12 mouse cellular contexts compared by ENCODE assay signal in the genomic region with DNA sequence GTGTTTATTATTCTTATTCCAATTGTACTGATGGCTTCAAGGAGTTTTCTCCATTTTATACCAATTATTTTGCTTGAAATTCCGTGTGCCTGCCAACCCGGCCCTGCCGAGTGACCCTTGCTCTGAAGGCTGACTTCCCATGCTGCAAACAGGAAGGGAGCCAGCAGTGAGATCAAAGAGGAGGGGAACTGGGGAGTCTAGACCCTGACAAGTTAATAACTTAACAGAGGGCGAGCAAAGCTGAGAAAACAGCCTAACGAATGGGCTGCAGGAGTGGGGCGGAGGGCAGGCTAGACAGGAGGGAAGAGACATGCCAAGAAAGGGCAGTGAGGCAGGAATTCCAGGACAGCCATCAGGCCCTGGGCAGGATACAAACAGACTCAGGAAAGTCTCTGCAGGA. TPM values are rescaled to one million over a fixed set of nuclear protein-coding genes. Genes with fewer than 3 reads are reported as not detected.
A peak's percentile ranks its signal among the peaks of the same experiment; 100 is the strongest.
DNase-seq lines count a peak whose midpoint lies in the region; ATAC-seq lines count a peak whose summit lies in the region.
"Had no signal": no experiment of that assay in that cellular context is flagged by ENCODE, and none has a peak within 500 bp of the region (broad histone marks: within the 10 kb centered on the region; RNA-seq: fewer than 3 reads in every experiment).

No protein-coding gene starts in this region.

- peaks cover 11% of the 10 kb centered on the region for H3K4me1 ChIP-seq in neural tube, embryonic 15.5 days
- H3K4me1 ChIP-seq in limb, embryonic 10.5 days: peaks cover 55% of the 10 kb centered on the region

- no peaks in the 10 kb centered on the region for H3K9me3 ChIP-seq in neural tube, embryonic 15.5 days (replicated peaks)
- H3K9me3 ChIP-seq in limb, embryonic 10.5 days (replicated peaks): no peaks in the 10 kb centered on the region
- H3K9me3 ChIP-seq: neural tube, embryonic 13.5 days had no signal

- ATAC-seq in neural tube, embryonic 15.5 days (ENCODE audit: low FRiP score): no peak
- ATAC-seq: Patski had no signal

- 48% methylated on average over 6 of the region's 6 CpGs for WGBS in neural tube, embryonic 15.5 days
- WGBS in limb, embryonic 10.5 days: 9% methylated on average over 6 of the region's 6 CpGs

- H3K4me3 ChIP-seq in neural tube, embryonic 15.5 days (replicated peaks): no peak overlapping the region
- H3K4me3 ChIP-seq in limb, embryonic 10.5 days: no peak overlapping the region
- H3K4me3 ChIP-seq: erythroblast, embryonic 14.5 days; neural tube, embryonic 13.5 days had no signal

- no peaks in the 10 kb centered on the region for H3K27me3 ChIP-seq in neural tube, embryonic 15.5 days (replicated peaks)
- H3K27me3 ChIP-seq in limb, embryonic 10.5 days (ENCODE audit: low read depth, poor library complexity, severe bottlenecking): no peaks in the 10 kb centered on the region
- H3K27me3 ChIP-seq: neural tube, embryonic 13.5 days; Patski had no signal

- DNase-seq in embryo, embryonic 10 days (ENCODE audit: low spot score): peak; percentile 78
- DNase-seq in embryo, embryonic 9.5 days (ENCODE audit: extremely low spot score): no peak
- peak; percentile 48 for DNase-seq in neural tube, embryonic 10.5 days (ENCODE audit: extremely low spot score, low spot score)
- peak; percentile 38 for DNase-seq in limb, embryonic 10.5 days (ENCODE audit: low spot score)
- no peak for DNase-seq in right cerebral cortex, adult 18-20 months
- DNase-seq in cerebellum, adult 8-10 months: no peak
- no peak for DNase-seq in retina, embryonic 14.5 days (ENCODE audit: low spot score)
- DNase-seq: heart, adult 11 months had no signal

- H3K4me2 ChIP-seq in neural tube, embryonic 15.5 days: no peak overlapping the region
- H3K4me2 ChIP-seq: neural tube, embryonic 13.5 days had no signal

- H3K9ac ChIP-seq in neural tube, embryonic 15.5 days (replicated peaks): no peak overlapping the region
- H3K9ac ChIP-seq: neural tube, embryonic 13.5 days had no signal

- peaks cover 4% of the 10 kb centered on the region; the same call in 1 of the 2 replicates for H3K36me3 ChIP-seq in neural tube, embryonic 15.5 days
- no peaks in the 10 kb centered on the region for H3K36me3 ChIP-seq in limb, embryonic 10.5 days
- H3K36me3 ChIP-seq: neural tube, embryonic 13.5 days had no signal

- no peak overlapping the region for H3K27ac ChIP-seq in neural tube, embryonic 15.5 days (replicated peaks)
- H3K27ac ChIP-seq in limb, embryonic 10.5 days: peak overlapping the region; percentile 74

RNA-seq across cellular contexts. Expression of a gene that starts 19.8 kb away (rescaled TPM):
- polyA plus RNA-seq in neural tube, embryonic 15.5 days (2015; fragmentation: Nextera tagmentation; extraction: Ambion mirVana): 207 and 245 TPM in 2 replicates
- polyA plus RNA-seq in limb, embryonic 10.5 days (2016; fragmentation: Nextera tagmentation; extraction: Ambion mirVana): 17.2 and 17.3 TPM in 2 replicates

Comparison
In these comparisons a context has a peak if more than half of its experiments do, and no peak if none do; other contexts are left out.
1. DNase-seq: peak in embryo, embryonic 10 days (single experiment), neural tube, embryonic 10.5 days (single experiment) and limb, embryonic 10.5 days (single experiment); none in embryo, embryonic 9.5 days (single experiment), right cerebral cortex, adult 18-20 months (single experiment), cerebellum, adult 8-10 months (single experiment) and retina, embryonic 14.5 days (single experiment).
2. RNA of a gene that starts 19.8 kb away (polyA plus RNA-seq): 207 to 245 TPM in neural tube, embryonic 15.5 days; 17.2 to 17.3 TPM in limb, embryonic 10.5 days; every median in the first group is over 10 times any median in the second.